Mouse (Mus musculus) hindbrain, embryonic 16.5 days (tissue): ENCODE data around the gene Rsph14. TPM values are rescaled to one million over a fixed set of nuclear protein-coding genes. Genes with fewer than 3 reads are reported as not detected.

Experiments used
- ATAC-seq: fragments of 200-750 bp; cut with Nextera tagmentation; 2 replicates; pipeline ENCODE4 v1.8.0; 2017; ENCODE audit warnings: moderate TSS enrichment, moderate library complexity
- H3K27ac ChIP-seq: fragments of 300-500 bp; sonication (generic); 2 replicates; pipeline ENCODE4 v1.5.1; 2014; ENCODE audit warnings: low read depth, mild to moderate bottlenecking, control low read depth, low read length, moderate library complexity
- H3K27me3 ChIP-seq: fragments of 300-500 bp; sonication (generic); replicated peaks from 2 replicates; pipeline ENCODE4 v1.6.1; 2014; ENCODE audit warnings: low read length; ENCODE audit not compliant: control insufficient read depth, insufficient read depth
- H3K36me3 ChIP-seq: fragments of 300-500 bp; sonication (generic); 2 replicates; pipeline ENCODE4 v1.6.1; 2014; ENCODE audit warnings: mild to moderate bottlenecking, low read length, moderate library complexity, mixed read lengths; ENCODE audit not compliant: control insufficient read depth, insufficient read depth
- H3K4me1 ChIP-seq: fragments of 300-500 bp; sonication (generic); 2 replicates; pipeline ENCODE4 v1.6.1; 2014; ENCODE audit warnings: low read depth, low read length; ENCODE audit not compliant: control insufficient read depth, insufficient read depth
- H3K4me2 ChIP-seq: fragments of 300-500 bp; sonication (generic); 2 replicates; pipeline ENCODE4 v1.6.1; 2014; ENCODE audit warnings: mild to moderate bottlenecking, low read length, control low read depth, moderate library complexity
- H3K4me3 ChIP-seq: fragments of 300-500 bp; sonication (generic); 2 replicates; pipeline ENCODE4 v1.5.1; 2014; ENCODE audit warnings: mild to moderate bottlenecking, low read length, control low read depth, moderate library complexity
- H3K9ac ChIP-seq: fragments of 300-500 bp; sonication (generic); 2 replicates; pipeline ENCODE4 v1.6.1; 2014; ENCODE audit warnings: low read depth, mild to moderate bottlenecking, control low read depth, low read length, moderate library complexity
- H3K9me3 ChIP-seq: fragments of 300-500 bp; sonication (generic); 2 replicates; pipeline ENCODE4 v1.6.1; 2014; ENCODE audit warnings: mild to moderate bottlenecking, low read length, moderate library complexity; ENCODE audit not compliant: control insufficient read depth
- WGBS: fragments of 180-500 bp; shearing (Covaris S2); extraction: QIAGEN DNeasy Blood & Tissue Kit; methylation state at CpG from one replicate; pipeline ENCODE4 v1.1.7; 2014; 5-methylcytosine and 5-hydroxymethylcytosine counted together
- polyA plus RNA-seq: library from polyadenylated mRNA; unstranded; fragments of >200 nt; fragmentation: Nextera tagmentation; extraction: Ambion mirVana; gene quantifications from 2 replicates; pipeline ENCODE4 v1.2.1, GENCODE M21; 2015

Rsph14 gene
- polyA plus RNA-seq, 1 experiment from 2014 or later = 0.49 TPM

DNA sequence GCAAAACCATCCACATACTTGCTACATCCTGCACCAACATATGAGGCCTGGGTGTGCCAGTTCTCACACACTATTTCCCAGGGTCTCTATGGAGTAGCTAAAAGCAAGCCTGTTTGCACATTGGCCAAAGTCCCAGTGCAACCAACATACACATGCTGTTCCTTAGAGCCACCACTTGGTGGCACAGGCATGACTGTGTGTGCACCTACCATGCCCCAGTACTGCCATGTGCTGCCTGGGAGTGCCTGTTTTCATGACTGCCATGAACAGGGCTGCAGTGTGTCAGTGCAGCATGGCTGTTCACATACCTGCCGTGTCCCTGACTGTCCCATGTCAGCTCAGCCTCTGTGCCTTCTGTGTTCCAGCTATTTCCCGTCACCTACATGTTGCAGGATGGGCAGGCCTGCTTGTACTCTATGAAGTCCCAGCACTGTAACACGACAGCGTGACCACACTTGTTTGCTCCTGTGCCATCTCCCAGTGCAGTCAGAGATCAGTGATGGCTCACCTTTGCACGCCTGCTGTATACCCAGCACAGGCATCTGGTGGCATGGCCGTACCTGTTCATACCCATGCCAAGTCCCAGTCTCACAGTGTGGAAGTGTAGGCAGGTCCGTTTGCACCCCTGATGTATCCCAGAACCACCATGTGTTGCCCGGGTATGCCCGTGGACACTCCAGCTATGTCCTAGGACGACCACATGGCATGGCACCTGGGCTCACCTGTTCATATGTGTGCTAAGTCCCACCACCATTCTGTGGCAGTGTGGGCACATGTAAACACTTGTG is 95.2 kb downstream of the Rsph14 start:
- Histone ChIP-seq H3K4me1 (peaks cover 2% of the 10 kb centered on the region; the same call in 1 of the 2 replicates), H3K27me3 (no peaks in the 10 kb centered on the region), H3K4me2 (no peak overlapping the region), H3K4me3 (no peak overlapping the region), H3K36me3 (no peaks in the 10 kb centered on the region), H3K27ac (no peak overlapping the region), H3K9me3 (no peaks in the 10 kb centered on the region), H3K9ac (no peak overlapping the region)
- 84% methylated on average over 10 of the region's 10 CpGs for WGBS
- ATAC-seq = peak; percentile 60

DNA sequence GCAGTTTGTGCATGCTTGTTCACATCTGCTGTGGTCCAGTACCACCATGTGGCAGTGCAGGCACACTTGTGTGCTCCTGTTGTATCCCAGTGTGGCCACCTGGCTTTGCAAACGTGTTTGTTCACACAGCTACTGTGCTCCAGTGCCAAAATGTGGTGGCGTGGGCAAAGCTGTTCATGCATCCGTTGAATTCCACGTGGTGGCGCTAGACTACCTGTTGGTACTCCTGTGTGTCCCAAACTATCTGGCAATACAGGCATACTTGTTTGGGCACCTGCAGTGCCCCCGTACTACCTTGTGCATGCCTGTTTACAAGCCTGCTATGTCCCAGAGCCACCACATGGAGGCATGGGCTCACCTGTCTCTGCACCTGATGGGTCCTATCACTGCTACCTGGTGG is 97.4 kb downstream of the Rsph14 start:
- H3K27ac ChIP-seq = no peak overlapping the region
- H3K27me3 ChIP-seq = no peaks in the 10 kb centered on the region
- WGBS = 32% methylated on average over 6 of the region's 6 CpGs
- H3K36me3 ChIP-seq = no peaks in the 10 kb centered on the region
- H3K4me1 ChIP-seq = peaks cover 2% of the 10 kb centered on the region; the same call in 1 of the 2 replicates
- H3K4me2 ChIP-seq = no peak overlapping the region
- no peak overlapping the region for H3K9ac ChIP-seq
- no peak overlapping the region for H3K4me3 ChIP-seq
- no peak for ATAC-seq
- H3K9me3 ChIP-seq = no peaks in the 10 kb centered on the region

DNA sequence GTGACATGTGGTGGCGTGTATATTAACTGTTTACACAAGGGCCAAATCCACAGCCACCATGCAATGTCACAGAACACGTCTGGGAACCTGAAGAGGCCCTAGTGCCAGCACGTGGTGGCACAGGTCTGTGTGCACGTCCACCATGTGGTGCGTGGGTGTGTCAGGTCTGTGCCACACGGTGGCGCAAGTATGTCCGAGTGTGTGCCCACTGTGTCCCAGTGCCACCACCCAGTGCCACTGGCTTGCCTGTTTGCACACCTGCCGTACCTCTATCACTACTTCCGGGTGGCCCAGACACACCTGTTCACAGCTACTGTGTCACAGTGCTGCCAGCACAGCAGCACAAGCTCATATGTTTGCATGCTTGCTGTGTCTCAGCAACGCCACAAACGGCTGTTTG is 97.9 kb downstream of the Rsph14 start:
- no peaks in the 10 kb centered on the region for H3K36me3 ChIP-seq
- no peak for ATAC-seq
- no peak overlapping the region for H3K4me2 ChIP-seq
- peaks cover 2% of the 10 kb centered on the region; the same call in 1 of the 2 replicates for H3K4me1 ChIP-seq
- H3K4me3 ChIP-seq = no peak overlapping the region
- 82% methylated on average over 12 of the region's 12 CpGs for WGBS
- H3K9ac ChIP-seq = no peak overlapping the region
- no peak overlapping the region for H3K27ac ChIP-seq
- H3K27me3 ChIP-seq = no peaks in the 10 kb centered on the region
- H3K9me3 ChIP-seq = no peaks in the 10 kb centered on the region

DNA sequence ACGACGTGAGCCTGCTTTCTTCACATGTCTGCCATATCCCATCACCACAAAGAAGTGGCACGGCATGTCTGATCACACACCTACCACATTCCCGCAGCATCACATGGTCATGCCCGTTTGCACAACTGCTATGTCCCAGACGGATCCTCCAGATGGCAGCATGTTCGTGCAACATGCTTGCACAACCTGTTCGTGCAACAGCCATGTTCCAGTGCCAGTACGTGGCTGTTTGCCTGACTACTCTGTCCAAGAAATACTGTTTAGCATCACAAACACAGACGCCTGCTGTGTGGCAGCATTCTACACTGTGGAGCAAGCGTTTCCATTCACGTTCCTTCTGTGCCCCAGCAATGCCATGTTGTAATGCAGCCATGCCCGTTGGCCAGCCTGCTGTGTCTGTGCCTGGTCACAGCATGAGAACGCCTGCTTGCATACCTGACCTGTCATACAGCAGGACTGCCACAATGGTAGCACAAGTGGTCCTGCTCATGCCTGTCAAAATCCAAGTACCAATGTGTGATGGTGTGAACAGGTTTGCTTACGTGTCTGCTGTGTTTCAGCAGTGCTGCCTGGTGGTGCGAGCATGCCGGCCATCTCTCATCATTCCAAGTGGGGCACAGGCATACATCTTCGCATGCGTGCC is 98.7 kb downstream of the Rsph14 start:
- no peaks in the 10 kb centered on the region for H3K36me3 ChIP-seq
- ATAC-seq = no peak
- H3K27me3 ChIP-seq = no peaks in the 10 kb centered on the region
- no peak overlapping the region for H3K9ac ChIP-seq
- H3K4me1 ChIP-seq = peaks cover 2% of the 10 kb centered on the region; the same call in 1 of the 2 replicates
- 69% methylated on average over 19 of the region's 19 CpGs for WGBS
- H3K4me2 ChIP-seq = no peak overlapping the region
- H3K9me3 ChIP-seq = no peaks in the 10 kb centered on the region
- H3K27ac ChIP-seq = no peak overlapping the region
- H3K4me3 ChIP-seq = no peak overlapping the region

DNA sequence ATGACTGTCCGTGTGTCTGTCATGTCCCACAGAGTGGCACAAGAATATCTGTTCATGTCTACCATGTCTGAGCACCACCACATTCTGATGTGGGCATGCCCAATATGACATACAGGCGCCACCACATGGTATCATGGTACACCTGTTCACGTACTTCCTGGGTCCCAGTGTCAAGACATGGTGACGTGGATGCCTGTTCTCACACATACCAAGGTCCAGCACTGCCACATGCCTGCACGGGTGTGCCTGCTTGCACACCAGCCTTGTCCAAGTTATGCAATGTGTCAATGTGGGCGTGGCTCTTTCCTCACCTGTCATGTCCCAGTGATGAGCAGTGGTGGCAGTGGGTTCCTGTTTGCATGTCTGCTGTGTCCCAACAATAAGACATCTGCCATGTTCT is 99.9 kb downstream of the Rsph14 start:
- no peak for ATAC-seq
- 85% methylated on average over 6 of the region's 6 CpGs for WGBS
- no peaks in the 10 kb centered on the region for H3K9me3 ChIP-seq
- no peaks in the 10 kb centered on the region for H3K36me3 ChIP-seq
- H3K9ac ChIP-seq = no peak overlapping the region
- H3K27me3 ChIP-seq = no peaks in the 10 kb centered on the region
- no peak overlapping the region for H3K27ac ChIP-seq
- H3K4me3 ChIP-seq = no peak overlapping the region
- no peak overlapping the region for H3K4me2 ChIP-seq
- peaks cover 2% of the 10 kb centered on the region; the same call in 1 of the 2 replicates for H3K4me1 ChIP-seq

DNA sequence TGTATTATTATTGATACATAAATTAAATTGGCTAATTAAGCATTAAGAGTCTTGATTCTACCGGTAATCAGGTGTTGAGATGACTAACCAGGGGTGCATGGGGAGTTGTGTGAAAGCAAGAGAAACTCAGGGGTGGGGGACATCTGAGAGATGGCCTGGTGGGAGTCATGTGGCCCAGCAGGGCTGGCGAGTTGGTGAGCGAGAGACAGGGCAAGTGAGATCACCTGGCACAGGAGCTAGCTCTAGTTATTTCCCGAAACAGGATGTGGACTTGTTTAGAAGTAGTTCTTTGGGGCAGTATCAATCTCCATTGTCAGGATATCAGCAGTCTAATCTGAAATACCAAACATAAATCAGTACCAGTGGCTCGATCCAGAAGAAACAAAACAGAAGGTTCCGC is 100.8 kb downstream of the Rsph14 start:
- H3K4me3 ChIP-seq = no peak overlapping the region
- no peaks in the 10 kb centered on the region for H3K9me3 ChIP-seq
- H3K27ac ChIP-seq = no peak overlapping the region
- 84% methylated on average over 6 of the region's 6 CpGs for WGBS
- no peaks in the 10 kb centered on the region for H3K27me3 ChIP-seq
- no peak overlapping the region for H3K9ac ChIP-seq
- no peak overlapping the region for H3K4me2 ChIP-seq
- H3K36me3 ChIP-seq = no peaks in the 10 kb centered on the region
- peaks cover 2% of the 10 kb centered on the region; the same call in 1 of the 2 replicates for H3K4me1 ChIP-seq
- ATAC-seq = no peak

DNA sequence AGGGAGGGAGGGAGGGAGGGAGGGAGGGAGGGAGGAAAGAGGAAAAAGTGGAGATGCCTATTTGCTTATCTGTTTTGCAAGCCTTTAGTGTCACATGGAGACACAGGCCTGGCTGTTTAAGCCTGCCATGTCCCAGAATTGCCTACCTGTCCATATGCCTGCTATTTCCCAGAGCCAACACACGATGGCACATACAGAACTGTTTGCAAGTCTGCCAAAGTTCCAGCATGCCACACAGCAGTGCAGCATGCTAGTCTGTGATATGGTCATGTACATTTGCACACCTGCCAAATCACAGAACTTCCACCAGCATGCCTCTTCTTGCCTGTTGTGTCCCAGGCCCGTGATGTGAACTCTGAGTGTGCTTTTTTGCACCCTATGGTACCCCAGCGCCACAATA is 101.8 kb downstream of the Rsph14 start:
- H3K27me3 ChIP-seq = no peaks in the 10 kb centered on the region
- peaks cover 2% of the 10 kb centered on the region for H3K4me1 ChIP-seq
- ATAC-seq = peak; percentile 22; the same call in 1 of the 2 replicates
- no peak overlapping the region for H3K4me3 ChIP-seq
- no peaks in the 10 kb centered on the region for H3K9me3 ChIP-seq
- H3K36me3 ChIP-seq = no peaks in the 10 kb centered on the region
- 58% methylated on average over 3 of the region's 3 CpGs for WGBS
- no peak overlapping the region for H3K4me2 ChIP-seq
- H3K9ac ChIP-seq = no peak overlapping the region
- H3K27ac ChIP-seq = no peak overlapping the region

DNA sequence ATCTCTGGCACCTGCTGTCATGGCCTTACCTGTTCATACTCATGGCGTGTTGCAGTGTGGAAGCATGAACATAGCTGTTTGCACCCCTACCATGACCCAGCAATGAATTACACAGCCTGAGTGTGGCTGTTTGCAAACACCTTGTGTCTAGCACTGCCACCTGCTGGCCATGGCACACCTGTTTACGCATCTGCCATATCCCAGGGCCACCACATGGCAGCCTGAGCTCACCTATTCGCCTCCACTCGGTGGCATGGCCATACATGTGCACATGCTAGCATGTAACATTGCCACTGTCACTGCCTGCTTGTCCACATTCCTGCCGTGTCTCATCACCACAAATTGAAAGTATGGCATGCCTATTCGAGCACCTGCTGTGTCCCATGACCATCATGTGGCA is 102.8 kb downstream of the Rsph14 start:
- H3K27me3 ChIP-seq = no peaks in the 10 kb centered on the region
- WGBS = 75% methylated on average over 6 of the region's 6 CpGs

DNA sequence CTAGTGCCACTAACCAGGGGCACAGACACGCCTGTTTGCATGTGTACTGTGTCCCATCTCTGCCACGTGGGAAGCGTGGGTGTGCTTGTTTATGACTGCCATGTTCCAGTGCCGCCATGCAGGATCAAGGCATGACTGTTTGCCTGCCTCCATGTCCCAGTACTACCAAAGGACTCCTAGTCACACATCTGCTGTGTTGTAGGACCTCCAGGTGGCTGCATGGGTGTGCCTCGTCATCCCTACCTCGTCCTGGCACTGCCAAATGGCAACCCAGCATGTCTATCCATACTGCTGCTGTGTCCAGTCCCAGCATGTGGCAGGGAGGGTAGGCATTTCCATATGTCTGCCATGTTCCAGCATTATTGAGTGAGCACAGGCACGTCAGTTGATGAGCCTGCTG is 104.1 kb downstream of the Rsph14 start:
- ATAC-seq = no peak
- Histone ChIP-seq H3K9me3 (no peaks in the 10 kb centered on the region), H3K9ac (no peak overlapping the region), H3K27ac (no peak overlapping the region), H3K4me1 (no peaks in the 10 kb centered on the region; the same call in none of the 2 replicates), H3K27me3 (no peaks in the 10 kb centered on the region), H3K36me3 (no peaks in the 10 kb centered on the region), H3K4me3 (no peak overlapping the region), H3K4me2 (no peak overlapping the region)
- WGBS = 73% methylated on average over 7 of the region's 7 CpGs

More for the DNA sequence above, 102.8 kb downstream of the Rsph14 start:
- Histone ChIP-seq H3K4me2 (no peak overlapping the region), H3K9ac (no peak overlapping the region), H3K36me3 (no peaks in the 10 kb centered on the region), H3K4me3 (no peak overlapping the region), H3K4me1 (peaks cover 2% of the 10 kb centered on the region), H3K9me3 (no peaks in the 10 kb centered on the region), H3K27ac (no peak overlapping the region)
- no peak for ATAC-seq
